17 mouse cellular contexts compared by ENCODE assay signal in the genomic region with DNA sequence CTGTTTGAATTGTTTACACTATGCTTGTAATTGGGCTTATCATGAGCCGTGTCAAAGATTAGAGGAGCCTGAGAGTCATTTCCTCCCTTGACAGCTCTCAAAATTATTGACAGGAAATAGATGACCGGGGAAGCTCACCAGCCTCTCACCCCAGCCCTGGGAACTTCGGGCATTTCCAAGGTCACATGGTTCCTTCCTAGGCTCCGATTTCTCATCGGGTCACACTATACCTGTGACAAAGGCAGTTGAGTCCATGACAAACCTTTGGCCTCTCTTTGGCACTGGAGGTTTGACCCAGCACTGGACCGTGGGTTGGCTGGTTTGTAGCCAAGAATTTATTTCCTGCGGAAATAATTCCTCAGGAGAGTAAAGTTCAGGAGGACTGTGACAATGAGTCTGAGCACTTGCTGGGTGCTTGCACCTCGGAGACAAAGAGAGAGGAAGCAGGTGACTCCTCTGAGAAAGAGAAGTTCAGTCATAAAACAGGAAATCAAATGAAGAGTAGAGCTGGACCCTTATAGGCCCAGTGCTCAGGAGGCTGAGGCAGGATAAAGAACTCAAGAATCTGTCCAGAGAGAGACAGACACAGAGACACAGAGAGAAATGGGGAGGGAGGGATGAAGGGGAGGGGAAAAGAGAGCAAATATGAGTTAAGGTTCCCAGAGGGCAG. TPM values are rescaled to one million over a fixed set of nuclear protein-coding genes. Genes with fewer than 3 reads are reported as not detected.
A peak's percentile ranks its signal among the peaks of the same experiment; 100 is the strongest.
DNase-seq lines count a peak whose midpoint lies in the region; ATAC-seq and TF ChIP-seq lines count a peak whose summit lies in the region.
"Had no signal": no experiment of that assay in that cellular context is flagged by ENCODE, and none has a peak within 500 bp of the region (broad histone marks: within the 10 kb centered on the region; RNA-seq: fewer than 3 reads in every experiment).

No protein-coding gene starts in this region.

- H3K27me3 ChIP-seq in lung, embryonic 14.5 days (ENCODE audit: insufficient read depth, low read length), result no peaks in the 10 kb centered on the region
- H3K27me3 ChIP-seq in kidney, embryonic 15.5 days, result no peaks in the 10 kb centered on the region
- H3K27me3 ChIP-seq in liver, embryonic 16.5 days (ENCODE audit: control insufficient read depth, insufficient read depth, low read depth, low read length), result no peaks in the 10 kb centered on the region
- no peaks in the 10 kb centered on the region for H3K27me3 ChIP-seq in midbrain, embryonic 16.5 days (ENCODE audit: control insufficient read depth, insufficient read depth, low read depth, low read length)
- H3K27me3 ChIP-seq: forebrain, embryonic 15.5 days; neural tube, embryonic 13.5 days had no signal

- no peak overlapping the region for H3K4me3 ChIP-seq in lung, embryonic 14.5 days (ENCODE audit: low read depth, low read length)
- H3K4me3 ChIP-seq in kidney, embryonic 15.5 days (replicated peaks), result no peak overlapping the region
- no peak overlapping the region for H3K4me3 ChIP-seq in liver, embryonic 16.5 days (ENCODE audit: low read depth, low read length)
- H3K4me3 ChIP-seq in midbrain, embryonic 16.5 days (ENCODE audit: low read depth, low read length), result no peak overlapping the region
- H3K4me3 ChIP-seq: forebrain, embryonic 15.5 days; gastrocnemius, adult 2 months; heart, embryonic 10.5 days; neural tube, embryonic 13.5 days had no signal

- H3K4me2 ChIP-seq in lung, embryonic 14.5 days, result no peak overlapping the region
- H3K4me2 ChIP-seq in kidney, embryonic 15.5 days, result no peak overlapping the region
- H3K4me2 ChIP-seq in liver, embryonic 16.5 days (ENCODE audit: low read depth, low read length), result no peak overlapping the region
- no peak overlapping the region for H3K4me2 ChIP-seq in midbrain, embryonic 16.5 days (ENCODE audit: low read length)
- H3K4me2 ChIP-seq: forebrain, embryonic 15.5 days; neural tube, embryonic 13.5 days had no signal

- no peaks in the 10 kb centered on the region for H3K9me3 ChIP-seq in lung, embryonic 14.5 days (ENCODE audit: low read depth, low read length)
- no peaks in the 10 kb centered on the region for H3K9me3 ChIP-seq in kidney, embryonic 15.5 days (replicated peaks)
- no peaks in the 10 kb centered on the region for H3K9me3 ChIP-seq in liver, embryonic 16.5 days (replicated peaks; ENCODE audit: control insufficient read depth, low read length)
- H3K9me3 ChIP-seq in midbrain, embryonic 16.5 days (replicated peaks; ENCODE audit: control insufficient read depth, low read length, poor library complexity, severe bottlenecking), result no peaks in the 10 kb centered on the region
- H3K9me3 ChIP-seq: forebrain, embryonic 15.5 days; heart, embryonic 10.5 days; neural tube, embryonic 13.5 days had no signal

- TF ChIP-seq CTCF in lung, embryonic 14.5 days (IDR thresholded peaks at IDR 0.05; ENCODE audit: low read depth), result no peak

- DNase-seq in adrenal gland, adult 2 months, result peak; percentile 65
- DNase-seq in adrenal gland, postnatal 25 days, result no peak
- DNase-seq in lung, embryonic 14.5 days, result peak; percentile 17
- no peak for DNase-seq in lung, postnatal 14 days
- no peak for DNase-seq in layer of hippocampus, postnatal 14 days (ENCODE audit: low spot score in 2 of 2)
- DNase-seq: cerebellum, postnatal 14 days; gastrocnemius, adult 2 months; heart, postnatal 36 days; lung, adult 18-20 months; right cerebral cortex, postnatal 25 days; thymus, adult 18-20 months had no signal

- WGBS in lung, embryonic 14.5 days, result 38% methylated on average over 8 of the region's 8 CpGs
- WGBS in kidney, embryonic 15.5 days, result 49% methylated on average over 8 of the region's 8 CpGs
- 32% methylated on average over 8 of the region's 8 CpGs for WGBS in liver, embryonic 16.5 days (ENCODE audit: insufficient replicate concordance)
- 86% methylated on average over 8 of the region's 8 CpGs for WGBS in midbrain, embryonic 16.5 days

- H3K27ac ChIP-seq in lung, embryonic 14.5 days (ENCODE audit: low read depth), result no peak overlapping the region
- no peak overlapping the region for H3K27ac ChIP-seq in kidney, embryonic 15.5 days
- H3K27ac ChIP-seq in liver, embryonic 16.5 days (ENCODE audit: low read length), result no peak overlapping the region
- H3K27ac ChIP-seq in midbrain, embryonic 16.5 days (ENCODE audit: low read length), result no peak overlapping the region
- H3K27ac ChIP-seq: forebrain, embryonic 15.5 days; gastrocnemius, adult 2 months; heart, embryonic 10.5 days; neural tube, embryonic 13.5 days had no signal

- no peaks in the 10 kb centered on the region for H3K36me3 ChIP-seq in lung, embryonic 14.5 days (ENCODE audit: insufficient read depth)
- no peaks in the 10 kb centered on the region for H3K36me3 ChIP-seq in kidney, embryonic 15.5 days
- no peaks in the 10 kb centered on the region for H3K36me3 ChIP-seq in liver, embryonic 16.5 days (ENCODE audit: control insufficient read depth, insufficient read depth)
- no peaks in the 10 kb centered on the region for H3K36me3 ChIP-seq in midbrain, embryonic 16.5 days (ENCODE audit: control insufficient read depth, insufficient read depth, low read length)
- H3K36me3 ChIP-seq: forebrain, embryonic 15.5 days; heart, embryonic 10.5 days; neural tube, embryonic 13.5 days had no signal

- no peaks in the 10 kb centered on the region; the same call in 1 of the 2 replicates for H3K4me1 ChIP-seq in lung, embryonic 14.5 days (ENCODE audit: insufficient read depth)
- H3K4me1 ChIP-seq in kidney, embryonic 15.5 days, result no peaks in the 10 kb centered on the region
- H3K4me1 ChIP-seq in liver, embryonic 16.5 days (ENCODE audit: control insufficient read depth, low read depth, low read length), result no peaks in the 10 kb centered on the region
- H3K4me1 ChIP-seq in midbrain, embryonic 16.5 days (ENCODE audit: control insufficient read depth, insufficient read depth, low read length), result peaks cover 6% of the 10 kb centered on the region; the same call in 1 of the 2 replicates

- H3K9ac ChIP-seq in lung, embryonic 14.5 days, result no peak overlapping the region
- no peak overlapping the region for H3K9ac ChIP-seq in kidney, embryonic 15.5 days
- no peak overlapping the region for H3K9ac ChIP-seq in liver, embryonic 16.5 days (ENCODE audit: low read depth, low read length)
- H3K9ac ChIP-seq in midbrain, embryonic 16.5 days (ENCODE audit: low read depth, low read length), result no peak overlapping the region
- H3K9ac ChIP-seq: forebrain, embryonic 15.5 days; neural tube, embryonic 13.5 days had no signal

- ATAC-seq in lung, embryonic 14.5 days (ENCODE audit: insufficient read depth), result peak; percentile 47; the same call in 1 of the 2 replicates
- 0 out of 2 replicates have a peak, but pooled peaks have one; percentile 29 for ATAC-seq in kidney, embryonic 15.5 days (replicated peaks; ENCODE audit: low FRiP score)
- peak; percentile 43; the same call in 1 of the 2 replicates for ATAC-seq in liver, embryonic 16.5 days (ENCODE audit: low read depth)
- no peak for ATAC-seq in midbrain, embryonic 16.5 days
- ATAC-seq: forebrain, embryonic 15.5 days had no signal

RNA-seq across cellular contexts. Expression of a gene that starts 17.2 kb away (rescaled TPM):
- total RNA-seq in adrenal gland, adult 2 months (2021), result 10 to 100 TPM; 63.3 to 87.7 TPM
- 29.3 and 34.2 TPM in 2 replicates for polyA plus RNA-seq in adrenal gland, adult 2 months (2012; rRNA removed)
- 65.6 and 72.0 TPM in 2 replicates for total RNA-seq in adrenal gland, postnatal 25 days (2021)
- polyA plus RNA-seq in lung, embryonic 14.5 days (2014; fragmentation: Nextera tagmentation; extraction: Ambion mirVana), result 12.0 and 13.4 TPM in 2 replicates
- polyA plus RNA-seq in kidney, embryonic 15.5 days (2015; fragmentation: Nextera tagmentation; extraction: Ambion mirVana), result 18.2 and 21.3 TPM in 2 replicates
- polyA plus RNA-seq in liver, embryonic 16.5 days (2015; fragmentation: Nextera tagmentation; extraction: Ambion mirVana), result 17.4 and 23.1 TPM in 2 replicates
- total RNA-seq in layer of hippocampus, postnatal 14 days (2021), result 100 to 1,000 TPM; 115 to 118 TPM
- 22.0 and 25.5 TPM in 2 replicates for polyA plus RNA-seq in midbrain, embryonic 16.5 days (2015; fragmentation: Nextera tagmentation; extraction: Ambion mirVana)

Comparison
In these comparisons a context has a peak if more than half of its experiments do, and no peak if none do; other contexts are left out.
1. DNase-seq: peak in adrenal gland, adult 2 months (single experiment) and lung, embryonic 14.5 days (single experiment); none in adrenal gland, postnatal 25 days (single experiment), lung, postnatal 14 days (single experiment) and layer of hippocampus, postnatal 14 days (0 of 2).